ENCODE assay signal across 37 mouse cellular contexts in genomic region chr17:7359806-7360205, GRCm38 (mm10). TPM values are rescaled to one million over a fixed set of nuclear protein-coding genes. Genes with fewer than 3 reads are reported as not detected.
"Had no signal": no experiment of that assay in that cellular context is flagged by ENCODE, and none has a peak within 500 bp of the region (broad histone marks: within the 10 kb centered on the region; RNA-seq: fewer than 3 reads in every experiment).

No protein-coding gene starts in this region.

RNA-seq across cellular contexts. Expression of gene Ttll2, which starts 7.3 kb away (rescaled TPM):
- total RNA-seq: gastrocnemius, postnatal 10 days; gastrocnemius, postnatal 25 days; gastrocnemius, postnatal 4 days; granulocyte monocyte progenitor cell, adult 5-6 weeks; heart, adult 18-20 months; heart, adult 8-10 months; heart, postnatal 10 days; heart, postnatal 25 days; heart, postnatal 4 days; layer of hippocampus, adult 18-20 months; layer of hippocampus, adult 8-10 months; layer of hippocampus, postnatal 14 days; layer of hippocampus, postnatal 36 days; left cerebral cortex, adult 18-20 months; left cerebral cortex, adult 8-10 months; left cerebral cortex, postnatal 10 days; left cerebral cortex, postnatal 25 days; liver, adult 2 months had no signal
- polyA plus RNA-seq: heart, embryonic 10.5 days; heart, embryonic 12.5 days; heart, embryonic 14.5 days; heart, embryonic 16.5 days; hindbrain, embryonic 10.5 days; hindbrain, embryonic 12.5 days; hindbrain, embryonic 14.5 days; intestine, embryonic 14.5 days; intestine, embryonic 16.5 days; kidney, adult 2 months; kidney, embryonic 15.5 days; kidney, postnatal 0 days; limb, embryonic 11.5 days; limb, embryonic 13.5 days; limb, embryonic 15.5 days; liver, embryonic 12.5 days had no signal

RNA-seq across cellular contexts. Expression of gene Gm49630, which starts 12.0 kb away (rescaled TPM):
- total RNA-seq: gastrocnemius, adult 2 months; gastrocnemius, postnatal 10 days; gastrocnemius, postnatal 25 days; gastrocnemius, postnatal 4 days; granulocyte monocyte progenitor cell, adult 5-6 weeks; heart, adult 18-20 months; heart, adult 8-10 months; heart, postnatal 10 days; heart, postnatal 25 days; heart, postnatal 4 days; layer of hippocampus, adult 18-20 months; layer of hippocampus, adult 8-10 months; layer of hippocampus, postnatal 14 days; layer of hippocampus, postnatal 36 days; left cerebral cortex, adult 18-20 months; left cerebral cortex, adult 8-10 months; left cerebral cortex, postnatal 10 days; left cerebral cortex, postnatal 25 days; left cerebral cortex, postnatal 4 days; liver, adult 2 months had no signal
- polyA plus RNA-seq: heart, embryonic 10.5 days; heart, embryonic 12.5 days; heart, embryonic 14.5 days; heart, embryonic 16.5 days; hindbrain, embryonic 10.5 days; hindbrain, embryonic 12.5 days; hindbrain, embryonic 14.5 days; intestine, embryonic 14.5 days; intestine, embryonic 16.5 days; kidney, adult 2 months; kidney, embryonic 15.5 days; kidney, postnatal 0 days; large intestine, adult 2 months; limb, embryonic 11.5 days; limb, embryonic 13.5 days; limb, embryonic 15.5 days; liver, adult 2 months; liver, embryonic 12.5 days had no signal

RNA-seq across cellular contexts. Expression of gene Unc93a2, which starts 25.5 kb away (rescaled TPM):
- total RNA-seq: gastrocnemius, postnatal 10 days; granulocyte monocyte progenitor cell, adult 5-6 weeks; heart, adult 18-20 months; heart, adult 8-10 months; heart, postnatal 10 days; heart, postnatal 25 days; heart, postnatal 4 days; layer of hippocampus, adult 8-10 months; layer of hippocampus, postnatal 14 days; layer of hippocampus, postnatal 36 days; left cerebral cortex, adult 18-20 months; left cerebral cortex, postnatal 25 days had no signal
- polyA plus RNA-seq: heart, embryonic 10.5 days; heart, embryonic 12.5 days; heart, embryonic 14.5 days; heart, embryonic 16.5 days; hindbrain, embryonic 10.5 days; hindbrain, embryonic 12.5 days; hindbrain, embryonic 14.5 days; intestine, embryonic 14.5 days; kidney, embryonic 15.5 days; kidney, postnatal 0 days; limb, embryonic 11.5 days; limb, embryonic 13.5 days; liver, embryonic 12.5 days had no signal

RNA-seq across cellular contexts. Expression of gene Tcp10a, which starts 35.4 kb away (rescaled TPM):
- total RNA-seq: gastrocnemius, adult 2 months; gastrocnemius, postnatal 10 days; gastrocnemius, postnatal 25 days; gastrocnemius, postnatal 4 days; granulocyte monocyte progenitor cell, adult 5-6 weeks; heart, adult 18-20 months; heart, adult 8-10 months; heart, postnatal 10 days; heart, postnatal 25 days; heart, postnatal 4 days; left cerebral cortex, postnatal 4 days; liver, adult 2 months had no signal
- polyA plus RNA-seq: heart, embryonic 12.5 days; heart, embryonic 16.5 days; hindbrain, embryonic 10.5 days; hindbrain, embryonic 12.5 days; hindbrain, embryonic 14.5 days; intestine, embryonic 14.5 days; intestine, embryonic 16.5 days; kidney, adult 2 months; kidney, embryonic 15.5 days; kidney, postnatal 0 days; large intestine, adult 2 months; limb, embryonic 11.5 days; limb, embryonic 13.5 days; limb, embryonic 15.5 days; liver, adult 2 months; liver, embryonic 12.5 days had no signal
